Mouse (Mus musculus): ENCODE results near the gene Olfr74.
"Not testable (repeated sequence)": the region's sequence is repeated elsewhere in the genome, so short reads cannot be mapped to it uniquely, and the experiment has no call there.

Olfr74 gene

GRCm38 (mm10) chr2:87974563-87974962 is at the start of gene Olfr74:
TSS of gene Olfr74 (minus strand) at chr2:87974663.
- in situ Hi-C loops (cut with MboI, MseI) = no loop called here

- in situ Hi-C loops (cut with MboI, MseI) = not testable (repeated sequence)
Measured at GRCm38 (mm10) chr2:88022474-88022873, 48.0 kb upstream of the Olfr74 start, which contains the start of gene Olfr1161. TSS of gene Olfr1161 (plus strand) at chr2:88022774.

GRCm38 (mm10) chr2:88007515-88008318 is 33.3 kb upstream of the Olfr74 start, which contains the start of gene Olfr1160:
TSS of gene Olfr1160 (minus strand) at chr2:88008268.
- in situ Hi-C loops (cut with MboI, MseI) = no loop called here

GRCm38 (mm10) chr2:87989813-87990212 is 15.3 kb upstream of the Olfr74 start, which contains the start of gene Olfr1158:
TSS of gene Olfr1158 (plus strand) at chr2:87990113.
- in situ Hi-C loops (cut with MboI, MseI) = loop anchor here (10.0 kb wide), 2 partner anchors 1405 to 1505 kb away; partner anchors contain the start of gene Olfr228

- in situ Hi-C loops (cut with MboI, MseI) = no loop called here
Measured at GRCm38 (mm10) chr2:87968199-87968598, 6.3 kb downstream of the Olfr74 start, which contains the start of gene Olfr1157. TSS of gene Olfr1157 (minus strand) at chr2:87968299.

- in situ Hi-C loops (cut with MboI, MseI) = no loop called here
Measured at GRCm38 (mm10) chr2:87953000-87953399, 21.5 kb downstream of the Olfr74 start, which contains the start of gene Olfr1156. TSS of gene Olfr1156 (minus strand) at chr2:87953100.

- in situ Hi-C loops (cut with MboI, MseI) = no loop called here
Measured at GRCm38 (mm10) chr2:87945037-87945436, 29.4 kb downstream of the Olfr74 start, which contains the start of gene Olfr1155. TSS of gene Olfr1155 (minus strand) at chr2:87945137.

Data from T-helper 2 cell (primary cell).